Mouse (Mus musculus): Measurements from ENCODE around the gene Astn2. TPM values are rescaled to one million over a fixed set of nuclear protein-coding genes. Genes with fewer than 3 reads are reported as not detected.

Astn2 gene
- polyA plus RNA-seq, 1 experiment from 2014 or later, result 0.61 TPM

- H3K27ac ChIP-seq (replicated peaks in 1 of 2; ENCODE audit: control insufficient read depth in 1 of 2, insufficient read depth in 1 of 2, low read depth in 2 of 2, low read length in 2 of 2), result no peak overlapping the region
- no peaks in the 10 kb centered on the region for H3K9me3 ChIP-seq (ENCODE audit: control insufficient read depth, low read length)
- 81% methylated on average over 2 of the region's 2 CpGs for WGBS
- H3K27me3 ChIP-seq (ENCODE audit: control insufficient read depth, insufficient read depth, low read length), result no peaks in the 10 kb centered on the region
- H3K9ac ChIP-seq (ENCODE audit: low read length), result no peak overlapping the region
- no peak overlapping the region for H3K4me2 ChIP-seq (ENCODE audit: low read length)
- H3K4me1 ChIP-seq (ENCODE audit: control insufficient read depth in 2 of 2, insufficient read depth in 2 of 2, low read length in 2 of 2), result no peaks in the 10 kb centered on the region
- H3K36me3 ChIP-seq (ENCODE audit: control insufficient read depth, insufficient read depth, low read length), result no peaks in the 10 kb centered on the region
- no peak overlapping the region for H3K4me3 ChIP-seq (ENCODE audit: control insufficient read depth in 1 of 2, insufficient read depth in 1 of 2, low read depth in 1 of 2, low read length in 2 of 2)
- ATAC-seq (ENCODE audit: insufficient number of reproducible peaks, insufficient read depth, low FRiP score, low read depth), result no peak
Observed at GRCm38 (mm10) chr4:65376571-65376970, 1027.8 kb downstream of the Astn2 start.

GRCm38 (mm10) chr4:65373841-65374240 is 1030.6 kb downstream of the Astn2 start:
- Histone ChIP-seq H3K9ac (ENCODE audit: low read length) (no peak overlapping the region), H3K27ac (replicated peaks in 1 of 2; ENCODE audit: control insufficient read depth in 1 of 2, insufficient read depth in 1 of 2, low read depth in 2 of 2, low read length in 2 of 2) (no peak overlapping the region), H3K27me3 (ENCODE audit: control insufficient read depth, insufficient read depth, low read length) (no peaks in the 10 kb centered on the region), H3K4me1 (ENCODE audit: control insufficient read depth in 2 of 2, insufficient read depth in 2 of 2, low read length in 2 of 2) (no peaks in the 10 kb centered on the region), H3K4me2 (ENCODE audit: low read length) (no peak overlapping the region), H3K9me3 (ENCODE audit: control insufficient read depth, low read length) (no peaks in the 10 kb centered on the region), H3K4me3 (ENCODE audit: control insufficient read depth in 1 of 2, insufficient read depth in 1 of 2, low read depth in 1 of 2, low read length in 2 of 2) (no peak overlapping the region), H3K36me3 (ENCODE audit: control insufficient read depth, insufficient read depth, low read length) (no peaks in the 10 kb centered on the region)
- ATAC-seq (ENCODE audit: insufficient number of reproducible peaks, insufficient read depth, low FRiP score, low read depth), result no peak
- WGBS, result 50% methylated on average over 1 of the region's 1 CpGs

- Histone ChIP-seq H3K36me3 (ENCODE audit: control insufficient read depth, insufficient read depth, low read length) (no peaks in the 10 kb centered on the region), H3K27me3 (ENCODE audit: control insufficient read depth, insufficient read depth, low read length) (no peaks in the 10 kb centered on the region), H3K4me1 (ENCODE audit: control insufficient read depth in 2 of 2, insufficient read depth in 2 of 2, low read length in 2 of 2) (peaks cover 0 to under 1% of the 10 kb centered on the region in 2 experiments; a peak in 2 of 4 replicates), H3K4me3 (ENCODE audit: control insufficient read depth in 1 of 2, insufficient read depth in 1 of 2, low read depth in 1 of 2, low read length in 2 of 2) (no peak overlapping the region), H3K27ac (replicated peaks in 1 of 2; ENCODE audit: control insufficient read depth in 1 of 2, insufficient read depth in 1 of 2, low read depth in 2 of 2, low read length in 2 of 2) (no peak overlapping the region), H3K9me3 (ENCODE audit: control insufficient read depth, low read length) (no peaks in the 10 kb centered on the region), H3K9ac (ENCODE audit: low read length) (no peak overlapping the region), H3K4me2 (ENCODE audit: low read length) (no peak overlapping the region)
- ATAC-seq (ENCODE audit: insufficient number of reproducible peaks, insufficient read depth, low FRiP score, low read depth), result no peak
- 76% methylated on average over 3 of the region's 3 CpGs for WGBS
Observed at GRCm38 (mm10) chr4:65372731-65373130, 1031.7 kb downstream of the Astn2 start.

- no peaks in the 10 kb centered on the region for H3K36me3 ChIP-seq (ENCODE audit: control insufficient read depth, insufficient read depth, low read length)
- H3K27ac ChIP-seq (replicated peaks in 1 of 2; ENCODE audit: control insufficient read depth in 1 of 2, insufficient read depth in 1 of 2, low read depth in 2 of 2, low read length in 2 of 2), result no peak overlapping the region
- no peak overlapping the region for H3K4me2 ChIP-seq (ENCODE audit: low read length)
- no peaks in the 10 kb centered on the region for H3K9me3 ChIP-seq (ENCODE audit: control insufficient read depth, low read length)
- peaks cover 4 to 11% of the 10 kb centered on the region in 2 experiments for H3K4me1 ChIP-seq (ENCODE audit: control insufficient read depth in 2 of 2, insufficient read depth in 2 of 2, low read length in 2 of 2)
- H3K9ac ChIP-seq (ENCODE audit: low read length), result no peak overlapping the region
- no peak for ATAC-seq (ENCODE audit: insufficient number of reproducible peaks, insufficient read depth, low FRiP score, low read depth)
- no peaks in the 10 kb centered on the region for H3K27me3 ChIP-seq (ENCODE audit: control insufficient read depth, insufficient read depth, low read length)
- H3K4me3 ChIP-seq (ENCODE audit: control insufficient read depth in 1 of 2, insufficient read depth in 1 of 2, low read depth in 1 of 2, low read length in 2 of 2), result no peak overlapping the region
Observed at GRCm38 (mm10) chr4:65367135-65367534, 1037.3 kb downstream of the Astn2 start.

GRCm38 (mm10) chr4:65354580-65354979 is 1049.8 kb downstream of the Astn2 start:
- ATAC-seq (ENCODE audit: insufficient number of reproducible peaks, insufficient read depth, low FRiP score, low read depth), result no peak
- no peak overlapping the region for H3K4me3 ChIP-seq (ENCODE audit: control insufficient read depth in 1 of 2, insufficient read depth in 1 of 2, low read depth in 1 of 2, low read length in 2 of 2)
- H3K27ac ChIP-seq (replicated peaks in 1 of 2; ENCODE audit: control insufficient read depth in 1 of 2, insufficient read depth in 1 of 2, low read depth in 2 of 2, low read length in 2 of 2), result no peak overlapping the region
- H3K9ac ChIP-seq (ENCODE audit: low read length), result no peak overlapping the region
- H3K27me3 ChIP-seq (ENCODE audit: control insufficient read depth, insufficient read depth, low read length), result no peaks in the 10 kb centered on the region
- 56% methylated on average over 4 of the region's 4 CpGs for WGBS
- no peaks in the 10 kb centered on the region for H3K9me3 ChIP-seq (ENCODE audit: control insufficient read depth, low read length)
- H3K4me1 ChIP-seq (ENCODE audit: control insufficient read depth in 2 of 2, insufficient read depth in 2 of 2, low read length in 2 of 2), result no peaks in the 10 kb centered on the region
- no peak overlapping the region for H3K4me2 ChIP-seq (ENCODE audit: low read length)
- H3K36me3 ChIP-seq (ENCODE audit: control insufficient read depth, insufficient read depth, low read length), result no peaks in the 10 kb centered on the region

- no peak overlapping the region for H3K4me3 ChIP-seq (ENCODE audit: control insufficient read depth in 1 of 2, insufficient read depth in 1 of 2, low read depth in 1 of 2, low read length in 2 of 2)
- WGBS, result 83% methylated on average over 7 of the region's 7 CpGs
- H3K9me3 ChIP-seq (ENCODE audit: control insufficient read depth, low read length), result no peaks in the 10 kb centered on the region
- no peaks in the 10 kb centered on the region for H3K4me1 ChIP-seq (ENCODE audit: control insufficient read depth in 2 of 2, insufficient read depth in 2 of 2, low read length in 2 of 2)
- H3K27me3 ChIP-seq (ENCODE audit: control insufficient read depth, insufficient read depth, low read length), result no peaks in the 10 kb centered on the region
- H3K27ac ChIP-seq (replicated peaks in 1 of 2; ENCODE audit: control insufficient read depth in 1 of 2, insufficient read depth in 1 of 2, low read depth in 2 of 2, low read length in 2 of 2), result no peak overlapping the region
- H3K4me2 ChIP-seq (ENCODE audit: low read length), result no peak overlapping the region
- no peak overlapping the region for H3K9ac ChIP-seq (ENCODE audit: low read length)
- no peaks in the 10 kb centered on the region for H3K36me3 ChIP-seq (ENCODE audit: control insufficient read depth, insufficient read depth, low read length)
- ATAC-seq (ENCODE audit: insufficient number of reproducible peaks, insufficient read depth, low FRiP score, low read depth), result no peak
Observed at GRCm38 (mm10) chr4:65350521-65350920, 1053.9 kb downstream of the Astn2 start.

- WGBS, result 61% methylated on average over 3 of the region's 3 CpGs
- Histone ChIP-seq H3K36me3 (ENCODE audit: control insufficient read depth, insufficient read depth, low read length) (no peaks in the 10 kb centered on the region), H3K4me1 (ENCODE audit: control insufficient read depth in 2 of 2, insufficient read depth in 2 of 2, low read length in 2 of 2) (no peaks in the 10 kb centered on the region; a peak in 1 of 4 replicates), H3K9ac (ENCODE audit: low read length) (no peak overlapping the region), H3K27ac (replicated peaks in 1 of 2; ENCODE audit: control insufficient read depth in 1 of 2, insufficient read depth in 1 of 2, low read depth in 2 of 2, low read length in 2 of 2) (no peak overlapping the region), H3K4me2 (ENCODE audit: low read length) (no peak overlapping the region), H3K4me3 (ENCODE audit: control insufficient read depth in 1 of 2, insufficient read depth in 1 of 2, low read depth in 1 of 2, low read length in 2 of 2) (no peak overlapping the region), H3K27me3 (ENCODE audit: control insufficient read depth, insufficient read depth, low read length) (no peaks in the 10 kb centered on the region), H3K9me3 (ENCODE audit: control insufficient read depth, low read length) (no peaks in the 10 kb centered on the region)
- no peak for ATAC-seq (ENCODE audit: insufficient number of reproducible peaks, insufficient read depth, low FRiP score, low read depth)
Observed at GRCm38 (mm10) chr4:65341766-65342165, 1062.6 kb downstream of the Astn2 start.

GRCm38 (mm10) chr4:65333718-65334117 is 1070.7 kb downstream of the Astn2 start:
- Histone ChIP-seq H3K4me3 (ENCODE audit: control insufficient read depth in 1 of 2, insufficient read depth in 1 of 2, low read depth in 1 of 2, low read length in 2 of 2) (no peak overlapping the region), H3K4me2 (ENCODE audit: low read length) (no peak overlapping the region), H3K36me3 (ENCODE audit: control insufficient read depth, insufficient read depth, low read length) (no peaks in the 10 kb centered on the region), H3K9ac (ENCODE audit: low read length) (no peak overlapping the region), H3K9me3 (ENCODE audit: control insufficient read depth, low read length) (no peaks in the 10 kb centered on the region), H3K27me3 (ENCODE audit: control insufficient read depth, insufficient read depth, low read length) (no peaks in the 10 kb centered on the region), H3K27ac (replicated peaks in 1 of 2; ENCODE audit: control insufficient read depth in 1 of 2, insufficient read depth in 1 of 2, low read depth in 2 of 2, low read length in 2 of 2) (no peak overlapping the region), H3K4me1 (ENCODE audit: control insufficient read depth in 2 of 2, insufficient read depth in 2 of 2, low read length in 2 of 2) (no peaks in the 10 kb centered on the region)
- 56% methylated on average over 1 of the region's 1 CpGs for WGBS
- ATAC-seq (ENCODE audit: insufficient number of reproducible peaks, insufficient read depth, low FRiP score, low read depth), result no peak

Measured in heart, embryonic 14.5 days (tissue).